Mouse (Mus musculus) forebrain, postnatal 0 days (tissue): ENCODE measurements at regions not wholly inside any gene's neighbourhood (a gene's known extent, or its start where the extent isn't known, plus 50 kb on each side); places are given as distances from the start of the nearest gene placed in this dataset.

ENCODE experiments used
- ATAC-seq: fragments of 200-750 bp; cut with Nextera tagmentation; 2 replicates; pipeline ENCODE4 v1.8.0; 2017; ENCODE audit warnings: mild to moderate bottlenecking, moderate library complexity
- DNase-seq: peaks from one replicate; pipeline ENCODE4 v3.0.0-alpha.2; 2015
- H3K27ac ChIP-seq: fragments of 300-500 bp; sonication (generic); 2 replicates; pipeline ENCODE4 v1.5.1; 2014; ENCODE audit warnings: low read depth, mild to moderate bottlenecking, antibody characterized with exemption, low read length, moderate library complexity, mixed read lengths
- H3K27me3 ChIP-seq: fragments of 300-500 bp; sonication (generic); 2 replicates; pipeline ENCODE4 v1.6.1; 2014; ENCODE audit warnings: mild to moderate bottlenecking, low read length, mixed read lengths; ENCODE audit not compliant: insufficient read depth
- H3K36me3 ChIP-seq: fragments of 300-500 bp; sonication (generic); 2 replicates; pipeline ENCODE4 v1.6.1; 2014; ENCODE audit warnings: mild to moderate bottlenecking, moderate library complexity; ENCODE audit not compliant: insufficient read depth
- H3K4me1 ChIP-seq: fragments of 300-500 bp; sonication (generic); 2 replicates; pipeline ENCODE4 v1.6.1; 2014; ENCODE audit warnings: antibody characterized with exemption; ENCODE audit not compliant: insufficient read depth
- H3K4me2 ChIP-seq: fragments of 300-500 bp; sonication (generic); 2 replicates; pipeline ENCODE4 v1.6.1; 2014; ENCODE audit warnings: low read depth, mild to moderate bottlenecking, moderate library complexity
- H3K4me3 ChIP-seq: fragments of 300-500 bp; sonication (generic); 2 replicates; pipeline ENCODE4 v1.5.1; 2014; ENCODE audit warnings: low read depth, low read length, mixed read lengths
- H3K9ac ChIP-seq: fragments of 300-500 bp; sonication (generic); 2 replicates; pipeline ENCODE4 v1.6.1; 2014; ENCODE audit warnings: mild to moderate bottlenecking
- H3K9me3 ChIP-seq: fragments of 300-500 bp; sonication (generic); 2 replicates; pipeline ENCODE4 v1.6.1; 2016; ENCODE audit warnings: low read length
- CTCF ChIP-seq: sonication (generic); IDR thresholded peaks from 2 replicates; pipeline ENCODE4 v1.5.1; 2016; ENCODE audit warnings: antibody characterized with exemption, control low read depth, low read depth
- WGBS: fragments of 180-500 bp; shearing (Covaris S2); extraction: QIAGEN DNeasy Blood & Tissue Kit; methylation state at CpG from one replicate; pipeline ENCODE4 v1.1.7; 2014; 5-methylcytosine and 5-hydroxymethylcytosine counted together

GRCm38 (mm10) chr19:37788540-37788939, 90.9 kb downstream of the Cyp26a1 start:
- H3K36me3 ChIP-seq: no peaks in the 10 kb centered on the region
- no peaks in the 10 kb centered on the region for H3K9me3 ChIP-seq
- H3K9ac ChIP-seq: no peak overlapping the region
- no peak for TF ChIP-seq CTCF
- H3K27me3 ChIP-seq: no peaks in the 10 kb centered on the region
- DNase-seq: no peak
- no peak overlapping the region for H3K27ac ChIP-seq
- WGBS: 80% methylated on average over 3 of the region's 3 CpGs
- no peaks in the 10 kb centered on the region for H3K4me1 ChIP-seq
- H3K4me3 ChIP-seq: no peak overlapping the region
- no peak for ATAC-seq
- no peak overlapping the region for H3K4me2 ChIP-seq

GRCm38 (mm10) chr19:37789576-37790180, 92.1 kb downstream of the Cyp26a1 start:
- H3K4me1 ChIP-seq: no peaks in the 10 kb centered on the region
- DNase-seq (no peak), ATAC-seq (no peak)
- no peaks in the 10 kb centered on the region for H3K9me3 ChIP-seq
- 25% methylated on average over 12 of the region's 12 CpGs for WGBS
- H3K9ac ChIP-seq: no peak overlapping the region
- H3K27me3 ChIP-seq: no peaks in the 10 kb centered on the region
- TF ChIP-seq CTCF: no peak
- H3K36me3 ChIP-seq: no peaks in the 10 kb centered on the region
- H3K4me2 ChIP-seq: no peak overlapping the region
- no peak overlapping the region for H3K27ac ChIP-seq
- no peak overlapping the region for H3K4me3 ChIP-seq

GRCm38 (mm10) chr19:37790281-37791073, 92.9 kb downstream of the Cyp26a1 start:
- Histone ChIP-seq H3K36me3 (no peaks in the 10 kb centered on the region), H3K4me2 (no peak overlapping the region), H3K4me3 (no peak overlapping the region), H3K4me1 (no peaks in the 10 kb centered on the region), H3K9me3 (no peaks in the 10 kb centered on the region), H3K27ac (no peak overlapping the region), H3K27me3 (no peaks in the 10 kb centered on the region), H3K9ac (no peak overlapping the region)
- TF ChIP-seq CTCF: no peak
- no peak for DNase-seq
- ATAC-seq: no peak
- WGBS: 40% methylated on average over 24 of the region's 24 CpGs

- no peak overlapping the region for H3K4me3 ChIP-seq
- DNase-seq (peak; percentile 48), ATAC-seq (peak; percentile 53)
- no peak overlapping the region for H3K27ac ChIP-seq
- H3K9ac ChIP-seq: no peak overlapping the region
- H3K36me3 ChIP-seq: no peaks in the 10 kb centered on the region
- no peaks in the 10 kb centered on the region for H3K27me3 ChIP-seq
- no peak for TF ChIP-seq CTCF
- no peaks in the 10 kb centered on the region for H3K4me1 ChIP-seq
- no peaks in the 10 kb centered on the region for H3K9me3 ChIP-seq
- no peak overlapping the region for H3K4me2 ChIP-seq
- WGBS: 65% methylated on average over 9 of the region's 9 CpGs
Measured at GRCm38 (mm10) chr19:37793176-37793575, 95.6 kb downstream of the Cyp26a1 start.

GRCm38 (mm10) chr19:37795552-37796343, 98.2 kb downstream of the Cyp26a1 start:
- Histone ChIP-seq H3K9me3 (no peaks in the 10 kb centered on the region), H3K27me3 (no peaks in the 10 kb centered on the region), H3K4me3 (no peak overlapping the region), H3K36me3 (no peaks in the 10 kb centered on the region), H3K4me1 (no peaks in the 10 kb centered on the region), H3K4me2 (no peak overlapping the region), H3K27ac (no peak overlapping the region), H3K9ac (no peak overlapping the region)
- DNase-seq (peak; percentile 72), ATAC-seq (peak; percentile 87)
- WGBS: 66% methylated on average over 18 of the region's 18 CpGs
- no peak for TF ChIP-seq CTCF

- Histone ChIP-seq H3K9me3 (no peaks in the 10 kb centered on the region), H3K4me1 (no peaks in the 10 kb centered on the region), H3K9ac (no peak overlapping the region), H3K36me3 (no peaks in the 10 kb centered on the region), H3K4me2 (no peak overlapping the region), H3K4me3 (no peak overlapping the region), H3K27ac (no peak overlapping the region), H3K27me3 (no peaks in the 10 kb centered on the region)
- ATAC-seq (no peak), DNase-seq (no peak)
- no peak for TF ChIP-seq CTCF
- WGBS: 78% methylated on average over 3 of the region's 3 CpGs
Measured at GRCm38 (mm10) chr19:37800161-37800660, 102.6 kb downstream of the Cyp26a1 start.
